Mouse (Mus musculus) midbrain, embryonic 10.5 days (tissue): ENCODE measurements around the gene Smurf2. TPM values are rescaled to one million over a fixed set of nuclear protein-coding genes. Genes with fewer than 3 reads are reported as not detected.

Experiments used
- DNase-seq: peaks from one replicate; pipeline ENCODE4 v3.0.0-alpha.2; 2017; ENCODE audit warnings: low spot score
- H3K27ac ChIP-seq: fragments of 300-500 bp; sonication (generic); replicated peaks from 2 replicates; pipeline ENCODE4 v1.5.1; 2016; ENCODE audit warnings: mild to moderate bottlenecking
- H3K27me3 ChIP-seq: fragments of 300-500 bp; sonication (generic); 2 replicates; pipeline ENCODE4 v1.6.1; 2016; ENCODE audit warnings: low read depth, mild to moderate bottlenecking; ENCODE audit not compliant: poor library complexity, severe bottlenecking
- H3K36me3 ChIP-seq: fragments of 300-500 bp; sonication (generic); 2 replicates; pipeline ENCODE4 v1.6.1; 2016; ENCODE audit warnings: mild to moderate bottlenecking, moderate library complexity
- H3K4me1 ChIP-seq: fragments of 300-500 bp; sonication (generic); 2 replicates; pipeline ENCODE4 v1.6.1; 2016
- H3K4me3 ChIP-seq: fragments of 300-500 bp; sonication (generic); 2 replicates; pipeline ENCODE4 v1.5.1; 2016; ENCODE audit warnings: mild to moderate bottlenecking, moderate library complexity
- H3K9me3 ChIP-seq: fragments of 300-500 bp; sonication (generic); replicated peaks from 2 replicates; pipeline ENCODE4 v1.6.1; 2016; ENCODE audit warnings: mild to moderate bottlenecking
- WGBS: fragments of 180-500 bp; shearing (Covaris S2); methylation state at CpG from one replicate; pipeline ENCODE4 v1.1.7; 2016; 5-methylcytosine and 5-hydroxymethylcytosine counted together
- microRNA-seq: library from miRNA; unstranded; fragments of <30 nt; microRNA quantifications from one replicate; pipeline ENCODE4, GENCODE M21; 2017
- polyA plus RNA-seq: library from polyadenylated mRNA; unstranded; fragments of >200 nt; fragmentation: Nextera tagmentation; extraction: Ambion mirVana; gene quantifications from 2 replicates; pipeline ENCODE4 v1.2.1, GENCODE M21; 2016

Smurf2 gene
- polyA plus RNA-seq, 1 experiment from 2014 or later = 12.1 TPM

DNA sequence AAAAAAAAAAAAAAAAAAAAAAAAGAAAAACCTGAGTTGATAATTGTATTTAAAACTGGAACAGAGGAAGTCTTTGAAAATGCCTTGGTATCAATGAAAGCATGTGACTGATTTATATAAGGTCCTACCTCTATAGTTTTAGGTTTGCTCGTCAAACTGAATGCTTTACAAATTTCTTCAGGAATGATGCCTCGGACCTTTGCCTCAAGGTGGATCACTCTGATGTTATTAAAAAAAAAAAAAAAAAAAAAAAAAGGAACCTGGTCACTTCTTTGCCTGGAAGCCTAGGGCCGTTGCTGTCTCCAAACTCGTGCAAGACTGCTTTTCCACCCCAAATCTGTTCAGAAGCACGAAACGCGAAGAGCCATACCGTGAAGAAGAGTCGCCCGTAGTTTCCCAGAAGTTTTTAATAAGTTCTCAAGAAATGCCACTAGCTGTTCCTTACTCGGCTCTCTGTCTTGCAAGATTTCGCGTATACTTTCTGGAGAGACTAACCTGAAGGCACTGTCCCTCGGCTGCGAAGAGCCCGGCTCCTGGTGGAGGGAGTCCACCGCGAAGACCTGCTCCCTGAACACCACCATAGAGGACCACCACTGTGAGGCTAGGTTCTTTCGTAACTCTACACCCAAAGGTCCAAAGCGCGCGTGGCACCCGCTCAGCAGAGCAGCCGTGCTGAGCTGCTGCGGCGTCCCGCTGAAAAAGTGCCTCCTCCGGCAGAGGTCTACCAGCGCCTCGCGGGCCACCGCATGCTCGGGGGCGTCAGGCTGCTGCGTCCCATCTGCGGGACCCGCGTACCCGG lies 141.7 kb downstream of the Smurf2 start:
- no peaks in the 10 kb centered on the region for H3K9me3 ChIP-seq
- H3K27ac ChIP-seq = peak overlapping the region; percentile 93
- DNase-seq = no peak
- peaks cover 15% of the 10 kb centered on the region; the same call in 1 of the 2 replicates for H3K4me1 ChIP-seq
- H3K36me3 ChIP-seq = peaks cover 72% of the 10 kb centered on the region
- 4% methylated on average over 39 of the region's 39 CpGs for WGBS
- H3K4me3 ChIP-seq = peak overlapping the region; percentile 95
- H3K27me3 ChIP-seq = no peaks in the 10 kb centered on the region

DNA sequence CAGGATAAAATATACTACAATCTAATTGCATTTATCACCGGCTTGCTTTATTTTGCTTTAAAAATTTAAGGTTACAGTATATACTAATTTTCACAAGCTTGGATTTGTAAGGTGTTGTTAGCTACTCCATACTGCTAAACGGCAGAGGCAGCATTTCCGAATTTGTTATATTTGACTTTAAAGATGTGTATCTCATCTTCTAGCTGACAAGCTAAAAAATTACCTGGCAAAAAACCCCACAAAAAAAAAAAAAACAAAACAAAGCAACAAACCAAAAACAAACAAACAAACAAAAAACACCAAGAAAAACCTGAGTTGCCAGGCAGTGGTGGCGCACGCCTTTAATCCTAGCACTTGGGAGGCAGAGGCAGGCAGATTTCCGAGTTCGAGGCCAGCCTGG lies 142.4 kb downstream of the Smurf2 start:
- Histone ChIP-seq H3K9me3 (no peaks in the 10 kb centered on the region), H3K27ac (no peak overlapping the region), H3K36me3 (peaks cover 72% of the 10 kb centered on the region), H3K27me3 (no peaks in the 10 kb centered on the region), H3K4me1 (peaks cover 15% of the 10 kb centered on the region; the same call in 1 of the 2 replicates), H3K4me3 (peak overlapping the region; percentile 95; the same call in 1 of the 2 replicates)
- DNase-seq = no peak
- 92% methylated on average over 7 of the region's 7 CpGs for WGBS

DNA sequence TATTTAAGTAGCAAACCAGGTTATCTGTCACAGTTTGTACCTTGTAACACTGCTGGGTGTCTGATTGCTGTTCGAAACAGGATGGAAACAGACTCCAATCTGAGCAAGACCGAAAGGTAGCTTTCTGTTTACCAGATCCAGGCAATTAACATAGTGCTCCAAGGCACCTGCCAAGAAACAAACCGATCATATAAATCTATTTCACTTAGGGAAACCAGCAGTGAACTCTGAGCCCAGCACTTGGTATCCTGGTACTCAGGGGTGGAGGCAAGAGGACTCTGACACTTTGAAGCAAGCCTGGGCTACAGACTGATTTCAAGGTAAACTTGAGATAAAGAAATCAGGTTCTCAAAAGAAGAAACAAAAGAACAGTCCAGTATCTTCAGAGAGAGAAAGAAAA lies 143.1 kb downstream of the Smurf2 start:
- Histone ChIP-seq H3K9me3 (no peaks in the 10 kb centered on the region), H3K27me3 (no peaks in the 10 kb centered on the region), H3K4me1 (peaks cover 15% of the 10 kb centered on the region; the same call in 1 of the 2 replicates), H3K36me3 (peaks cover 72% of the 10 kb centered on the region), H3K4me3 (no peak overlapping the region), H3K27ac (no peak overlapping the region)
- 94% methylated on average over 3 of the region's 3 CpGs for WGBS
- DNase-seq = no peak

DNA sequence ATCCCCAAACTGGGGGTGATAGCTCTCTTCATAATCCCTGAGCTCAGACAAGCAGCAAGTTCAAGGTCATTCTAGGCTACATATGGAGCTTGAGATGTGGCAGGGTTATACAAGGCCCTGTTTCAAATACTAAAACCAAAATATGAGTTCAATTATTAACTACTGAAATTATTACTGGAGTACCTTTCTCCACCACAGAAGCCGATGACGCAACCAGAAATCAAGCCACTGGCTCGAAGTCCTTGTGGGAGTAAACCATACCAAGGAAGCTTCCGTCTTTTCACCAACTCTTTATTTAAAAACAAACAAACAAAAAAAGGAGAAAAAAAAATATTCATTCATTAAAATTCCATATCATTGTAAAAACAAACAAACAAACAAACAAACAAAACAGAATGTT lies 143.6 kb downstream of the Smurf2 start:
- Histone ChIP-seq H3K4me1 (peaks cover 15% of the 10 kb centered on the region; the same call in 1 of the 2 replicates), H3K4me3 (no peak overlapping the region), H3K9me3 (no peaks in the 10 kb centered on the region), H3K36me3 (peaks cover 72% of the 10 kb centered on the region), H3K27ac (no peak overlapping the region), H3K27me3 (no peaks in the 10 kb centered on the region)
- 94% methylated on average over 4 of the region's 4 CpGs for WGBS
- DNase-seq = no peak

DNA sequence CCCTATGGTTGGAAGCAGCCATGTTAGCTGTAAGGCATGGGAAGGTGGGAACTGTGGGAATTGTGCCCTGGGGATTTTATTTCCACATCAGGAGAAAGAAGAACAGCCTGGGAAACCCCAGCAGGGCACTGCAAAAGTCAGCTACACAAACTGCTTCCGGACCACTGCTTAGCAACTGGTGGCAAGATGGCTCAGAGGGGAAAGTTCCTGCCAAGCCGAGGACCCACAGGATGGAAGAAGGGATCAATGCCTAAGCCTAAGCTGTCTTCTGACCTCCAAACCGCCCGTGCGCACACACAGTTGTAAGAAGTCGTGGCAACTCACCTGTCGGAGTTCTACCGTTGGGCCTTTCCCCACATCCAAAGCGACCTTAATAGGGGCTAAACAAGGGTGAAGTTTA lies 147.5 kb downstream of the Smurf2 start:
- 95% methylated on average over 9 of the region's 9 CpGs for WGBS
- H3K9me3 ChIP-seq = no peaks in the 10 kb centered on the region
- peaks cover 5% of the 10 kb centered on the region; the same call in 1 of the 2 replicates for H3K4me1 ChIP-seq
- H3K27me3 ChIP-seq = no peaks in the 10 kb centered on the region
- no peak for DNase-seq
- H3K4me3 ChIP-seq = no peak overlapping the region
- H3K36me3 ChIP-seq = peaks cover 88% of the 10 kb centered on the region
- no peak overlapping the region for H3K27ac ChIP-seq

DNA sequence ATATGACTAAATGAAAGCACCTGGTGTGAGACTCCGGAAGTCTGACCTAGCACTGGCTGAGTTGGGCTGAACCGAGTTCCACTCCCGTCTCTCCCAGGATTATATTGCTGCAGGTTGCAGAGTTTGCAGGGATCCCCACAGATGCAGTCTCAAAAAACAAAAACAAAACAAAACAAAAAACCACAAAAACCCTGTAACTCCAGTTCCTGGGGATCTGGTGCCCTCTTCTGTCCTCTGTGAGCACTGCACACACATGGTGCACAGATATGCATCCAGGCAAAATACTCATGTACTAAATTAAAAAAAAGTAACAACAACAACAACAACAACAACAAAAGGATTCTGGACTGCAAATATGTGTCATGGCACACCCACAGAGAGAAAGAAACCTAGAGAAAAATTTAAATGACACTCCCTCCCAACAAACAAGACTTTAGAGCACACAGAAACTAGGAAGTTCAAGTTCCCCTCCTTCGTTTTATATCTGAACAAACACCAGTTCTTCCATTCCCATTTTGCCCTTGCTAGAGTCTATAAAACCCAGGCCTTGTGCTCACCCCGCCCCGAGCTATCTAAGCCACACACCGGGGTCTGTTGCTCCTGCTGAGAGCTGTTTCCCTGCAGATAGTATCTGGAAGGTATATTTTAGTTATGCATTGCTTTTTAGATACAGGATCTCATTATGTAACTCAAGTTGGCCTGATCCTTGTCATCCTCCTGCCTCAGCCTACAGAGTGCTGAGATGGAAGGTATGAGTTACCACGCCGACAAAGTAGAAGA lies 150.1 kb downstream of the Smurf2 start:
- no peak overlapping the region for H3K4me3 ChIP-seq
- H3K27me3 ChIP-seq = no peaks in the 10 kb centered on the region
- peaks cover 7% of the 10 kb centered on the region for H3K9me3 ChIP-seq
- no peaks in the 10 kb centered on the region for H3K4me1 ChIP-seq
- no peak overlapping the region for H3K27ac ChIP-seq
- 94% methylated on average over 9 of the region's 9 CpGs for WGBS
- DNase-seq = no peak
- H3K36me3 ChIP-seq = peaks cover 96% of the 10 kb centered on the region

Small RNA genes within 50 kb of the gene (microRNA-seq; reads per million reads assigned to microRNA genes)
- not detected for gene Gm25994
- gene Gm27322 = not detected
- gene Mir3064 = 13.5 reads per million, percentile 26 among the genes with 10 or more reads in this experiment

Other genes starting within 250 kb of the Smurf2 start
- gene Pecam1, start 170.1 kb downstream of the Smurf2 start, polyA plus RNA-seq = 15.3 and 17.2 TPM in 2 replicates
- 0.67 and 1.1 TPM in 2 replicates for gene Milr1, start 169.5 kb downstream of the Smurf2 start, polyA plus RNA-seq
- gene Polg2, start 141.2 kb downstream of the Smurf2 start, polyA plus RNA-seq = 10.2 and 10.7 TPM in 2 replicates
- 295 and 331 TPM in 2 replicates for gene Ddx5, start 131.5 kb downstream of the Smurf2 start, polyA plus RNA-seq
- gene Cep95, start 131.5 kb downstream of the Smurf2 start, polyA plus RNA-seq = 18.0 and 19.1 TPM in 2 replicates
- gene Kpna2, start 78.8 kb upstream of the Smurf2 start, polyA plus RNA-seq = 746 and 771 TPM in 2 replicates
- gene 1810010H24Rik, start 105.0 kb upstream of the Smurf2 start, polyA plus RNA-seq = 2.0 and 3.2 TPM in 2 replicates
- gene Bptf, start 211.4 kb upstream of the Smurf2 start, polyA plus RNA-seq = 30.1 and 31.7 TPM in 2 replicates